Mouse (Mus musculus) inflammation-experienced regulatory T-cells, adult 16 weeks (primary cell): Measurements from ENCODE around the gene Ptgis. TPM values are rescaled to one million over a fixed set of nuclear protein-coding genes. Genes with fewer than 3 reads are reported as not detected.

Source experiments
- polyA plus RNA-seq: library from polyadenylated mRNA; unstranded; fragments of 100-300 nt; shearing (Covaris generic); gene quantifications from one replicate; pipeline ENCODE4 v1.2.1, GENCODE M21; 2017

The Ptgis gene
- polyA plus RNA-seq: 0.50 TPM

GRCm38 (mm10) chr2:167240008-167240964 is at the start of gene Ptgis:
Gene Ptgis (minus strand): TSS chr2:167240604.

GRCm38 (mm10) chr2:167190076-167190399 is 50.4 kb downstream of the Ptgis start, which contains the start of gene Kcnb1:
Gene Kcnb1 (minus strand): TSS chr2:167190155.

Other genes with a start within 250 kb of the Ptgis start
- 101 TPM for gene Stau1, start 244.3 kb downstream of the Ptgis start, polyA plus RNA-seq
- 94.6 TPM for gene Ddx27, start 225.4 kb downstream of the Ptgis start, polyA plus RNA-seq
- gene Znfx1, start 177.6 kb downstream of the Ptgis start, polyA plus RNA-seq: 64.2 TPM
- 1.1 TPM for gene Kcnb1, start 50.4 kb downstream of the Ptgis start, polyA plus RNA-seq
- gene B4galt5, start 108.6 kb upstream of the Ptgis start, polyA plus RNA-seq: 2.7 TPM
- gene Slc9a8, start 181.1 kb upstream of the Ptgis start, polyA plus RNA-seq: 94.2 TPM